Mouse (Mus musculus) forebrain, embryonic 16.5 days (tissue): ENCODE results near the gene Pum2. TPM values are rescaled to one million over a fixed set of nuclear protein-coding genes. Genes with fewer than 3 reads are reported as not detected.
A peak's percentile ranks its signal among the peaks of the same experiment; 100 is the strongest.
"Not testable (repeated sequence)": the region's sequence is repeated elsewhere in the genome, so short reads cannot be mapped to it uniquely, and the experiment has no call there.

Source experiments
- ATAC-seq: fragments of 200-750 bp; cut with Nextera tagmentation; 2 replicates; pipeline ENCODE4 v1.8.0; 2017; ENCODE audit warnings: mild to moderate bottlenecking, moderate library complexity
- H3K27ac ChIP-seq: fragments of 300-500 bp; sonication (generic); 2 replicates; pipeline ENCODE4 v1.5.1; 2014; ENCODE audit warnings: low read length, control low read depth
- H3K27me3 ChIP-seq: fragments of 300-500 bp; sonication (generic); replicated peaks from 2 replicates; pipeline ENCODE4 v1.6.1; 2014; ENCODE audit warnings: low read length; ENCODE audit not compliant: control insufficient read depth, insufficient read depth
- H3K36me3 ChIP-seq: fragments of 300-500 bp; sonication (generic); 2 replicates; pipeline ENCODE4 v1.6.1; 2014; ENCODE audit not compliant: control insufficient read depth, insufficient read depth
- H3K4me1 ChIP-seq: fragments of 300-500 bp; sonication (generic); replicated peaks from 2 replicates; pipeline ENCODE4 v1.6.1; 2014; ENCODE audit warnings: low read length; ENCODE audit not compliant: control insufficient read depth, insufficient read depth
- H3K4me2 ChIP-seq: fragments of 300-500 bp; sonication (generic); 2 replicates; pipeline ENCODE4 v1.6.1; 2014; ENCODE audit warnings: mild to moderate bottlenecking, low read length, control low read depth
- H3K4me3 ChIP-seq: fragments of 300-500 bp; sonication (generic); replicated peaks from 2 replicates; pipeline ENCODE4 v1.5.1; 2014; ENCODE audit warnings: mild to moderate bottlenecking, low read length, control low read depth
- H3K9ac ChIP-seq: fragments of 300-500 bp; sonication (generic); replicated peaks from 2 replicates; pipeline ENCODE4 v1.6.1; 2014; ENCODE audit warnings: low read depth, low read length, control low read depth
- H3K9me3 ChIP-seq: fragments of 300-500 bp; sonication (generic); 2 replicates; pipeline ENCODE4 v1.6.1; 2016; ENCODE audit warnings: low read length; ENCODE audit not compliant: control insufficient read depth
- WGBS: fragments of 180-500 bp; shearing (Covaris S2); extraction: QIAGEN DNeasy Blood & Tissue Kit; methylation state at CpG from one replicate; pipeline ENCODE4 v1.1.7; 2014; 5-methylcytosine and 5-hydroxymethylcytosine counted together
- polyA plus RNA-seq: library from polyadenylated mRNA; unstranded; fragments of >200 nt; fragmentation: Nextera tagmentation; extraction: Ambion mirVana; gene quantifications from 2 replicates; pipeline ENCODE4 v1.2.1, GENCODE M21; 2015

Pum2 gene
- polyA plus RNA-seq, 1 experiment from 2014 or later, result 67.6 TPM

GRCm38 (mm10) chr12:8640711-8641424, 33.1 kb upstream of the Pum2 start:
- no peaks in the 10 kb centered on the region for H3K4me1 ChIP-seq
- H3K36me3 ChIP-seq, result no peaks in the 10 kb centered on the region
- H3K27me3 ChIP-seq, result no peaks in the 10 kb centered on the region
- H3K27ac ChIP-seq, result peak overlapping the region; percentile 98
- under 1% methylated on average over 46 of the region's 47 CpGs for WGBS
- peak overlapping the region; percentile 99 for H3K9ac ChIP-seq
- no peaks in the 10 kb centered on the region for H3K9me3 ChIP-seq
- H3K4me3 ChIP-seq, result peak overlapping the region; percentile 98
- peak overlapping the region; percentile 52 for H3K4me2 ChIP-seq
- ATAC-seq, result peak; percentile 99

GRCm38 (mm10) chr12:8641425-8641735, 32.6 kb upstream of the Pum2 start:
- WGBS, result 4% methylated on average over 10 of the region's 10 CpGs
- Histone ChIP-seq H3K27me3 (no peaks in the 10 kb centered on the region), H3K4me1 (no peaks in the 10 kb centered on the region), H3K4me2 (peak overlapping the region; percentile 52), H3K27ac (peak overlapping the region; percentile 6), H3K9ac (peak overlapping the region; percentile 99), H3K4me3 (peak overlapping the region; percentile 98), H3K36me3 (no peaks in the 10 kb centered on the region), H3K9me3 (no peaks in the 10 kb centered on the region)
- ATAC-seq, result peak; percentile 51

GRCm38 (mm10) chr12:8648211-8648610, 25.7 kb upstream of the Pum2 start:
- H3K27ac ChIP-seq, H3K36me3 ChIP-seq, H3K9me3 ChIP-seq, H3K4me3 ChIP-seq, H3K9ac ChIP-seq, H3K4me1 ChIP-seq, ATAC-seq, H3K27me3 ChIP-seq, H3K4me2 ChIP-seq: not testable (repeated sequence)
- 75% methylated on average over 8 of the region's 8 CpGs for WGBS

- not testable (repeated sequence) for H3K9ac ChIP-seq, ATAC-seq, H3K36me3 ChIP-seq, H3K4me3 ChIP-seq, H3K4me1 ChIP-seq, H3K27ac ChIP-seq, H3K4me2 ChIP-seq, H3K9me3 ChIP-seq, H3K27me3 ChIP-seq
- whole genome bisulfite sequencing, result 62% methylated on average over 3 of the region's 3 CpGs
These were observed 23.9 kb upstream of the Pum2 start for GRCm38 (mm10) chr12:8650027-8650426.

GRCm38 (mm10) chr12:8656596-8656995, 17.3 kb upstream of the Pum2 start:
- Histone ChIP-seq H3K4me1 (no peaks in the 10 kb centered on the region), H3K4me3 (no peak overlapping the region), H3K27me3 (no peaks in the 10 kb centered on the region), H3K9me3 (no peaks in the 10 kb centered on the region), H3K36me3 (no peaks in the 10 kb centered on the region), H3K27ac (no peak overlapping the region), H3K4me2 (no peak overlapping the region), H3K9ac (no peak overlapping the region)
- no peak for ATAC-seq
- 88% methylated on average over 4 of the region's 4 CpGs for WGBS

- 64% methylated on average over 10 of the region's 10 CpGs for WGBS
- no peak for ATAC-seq
- Histone ChIP-seq H3K27me3 (no peaks in the 10 kb centered on the region), H3K9ac (no peak overlapping the region), H3K27ac (no peak overlapping the region), H3K4me2 (no peak overlapping the region), H3K4me3 (no peak overlapping the region), H3K9me3 (no peaks in the 10 kb centered on the region), H3K36me3 (no peaks in the 10 kb centered on the region), H3K4me1 (no peaks in the 10 kb centered on the region)
These were observed 16.8 kb upstream of the Pum2 start for GRCm38 (mm10) chr12:8657116-8657515.

GRCm38 (mm10) chr12:8657629-8658366, 16.1 kb upstream of the Pum2 start:
- no peak for ATAC-seq
- no peak overlapping the region for H3K4me2 ChIP-seq
- H3K9me3 ChIP-seq, result no peaks in the 10 kb centered on the region
- no peak overlapping the region for H3K9ac ChIP-seq
- H3K4me3 ChIP-seq, result no peak overlapping the region
- no peaks in the 10 kb centered on the region for H3K36me3 ChIP-seq
- no peak overlapping the region for H3K27ac ChIP-seq
- H3K4me1 ChIP-seq, result no peaks in the 10 kb centered on the region
- H3K27me3 ChIP-seq, result no peaks in the 10 kb centered on the region
- WGBS, result 94% methylated on average over 6 of the region's 6 CpGs

GRCm38 (mm10) chr12:8659406-8660279, 14.3 kb upstream of the Pum2 start:
- no peaks in the 10 kb centered on the region for H3K9me3 ChIP-seq
- no peak overlapping the region for H3K4me2 ChIP-seq
- no peaks in the 10 kb centered on the region for H3K36me3 ChIP-seq
- H3K4me1 ChIP-seq, result no peaks in the 10 kb centered on the region
- H3K9ac ChIP-seq, result no peak overlapping the region
- no peak for ATAC-seq
- H3K4me3 ChIP-seq, result no peak overlapping the region
- no peaks in the 10 kb centered on the region for H3K27me3 ChIP-seq
- 88% methylated on average over 15 of the region's 15 CpGs for WGBS
- no peak overlapping the region for H3K27ac ChIP-seq

GRCm38 (mm10) chr12:8661747-8662146, 12.2 kb upstream of the Pum2 start:
- ATAC-seq, result no peak
- Histone ChIP-seq H3K9me3 (no peaks in the 10 kb centered on the region), H3K4me1 (no peaks in the 10 kb centered on the region), H3K36me3 (no peaks in the 10 kb centered on the region), H3K27ac (no peak overlapping the region), H3K4me3 (no peak overlapping the region), H3K4me2 (no peak overlapping the region), H3K27me3 (no peaks in the 10 kb centered on the region), H3K9ac (no peak overlapping the region)
- 68% methylated on average over 3 of the region's 3 CpGs for WGBS
